Mouse (Mus musculus) ES-CJ7 (cell line): Measurements from ENCODE around the gene Gm20604.

Experiments used
- DNase-seq: peaks from one replicate; pipeline ENCODE4 v3.0.0; 2011; ENCODE audit warnings: low read depth, low spot score

Gene Gm20604

DNA sequence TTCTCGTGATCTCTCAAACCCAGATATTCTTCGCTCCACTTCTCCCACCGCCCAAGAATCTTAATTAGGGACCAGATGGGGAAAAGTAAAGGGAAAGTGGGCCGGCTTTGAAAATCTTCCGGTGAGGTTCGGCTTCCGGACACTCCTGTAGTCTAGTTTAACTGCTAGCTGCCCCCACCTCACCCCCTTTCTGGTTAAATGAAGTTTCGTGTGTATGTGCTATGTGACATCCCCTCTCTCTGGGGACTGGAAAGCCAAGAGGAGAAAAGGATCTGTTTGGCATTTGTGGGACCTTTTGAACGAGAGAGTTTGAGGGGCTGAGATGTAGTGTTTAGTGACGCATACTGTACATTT is at the start of gene Gm20604:
Gene Gm20604, minus strand, starts transcription at position 270 of the 354 bp plus-strand sequence.
- DNase-seq = peak; percentile 43

DNA sequence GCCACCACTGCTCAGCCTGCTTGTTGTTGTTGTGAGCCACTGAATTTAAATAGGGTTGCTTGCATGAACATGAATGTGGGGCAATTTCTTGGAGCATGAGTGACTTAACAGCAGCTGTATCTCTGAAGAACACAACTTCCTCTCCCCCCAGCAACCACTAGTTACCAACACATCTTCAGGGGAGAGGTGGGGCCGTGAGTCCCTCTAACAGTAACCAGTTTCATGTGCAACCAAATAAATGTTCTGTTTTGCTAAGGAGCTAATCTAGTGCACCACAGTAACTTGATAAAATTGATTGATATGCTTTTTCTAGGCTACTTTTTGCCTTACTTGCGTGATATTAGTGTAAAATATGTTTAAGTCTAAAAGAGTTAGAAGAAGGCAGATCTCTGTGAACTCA is 41.1 kb upstream of the Gm20604 start:
- no peak for DNase-seq

DNA sequence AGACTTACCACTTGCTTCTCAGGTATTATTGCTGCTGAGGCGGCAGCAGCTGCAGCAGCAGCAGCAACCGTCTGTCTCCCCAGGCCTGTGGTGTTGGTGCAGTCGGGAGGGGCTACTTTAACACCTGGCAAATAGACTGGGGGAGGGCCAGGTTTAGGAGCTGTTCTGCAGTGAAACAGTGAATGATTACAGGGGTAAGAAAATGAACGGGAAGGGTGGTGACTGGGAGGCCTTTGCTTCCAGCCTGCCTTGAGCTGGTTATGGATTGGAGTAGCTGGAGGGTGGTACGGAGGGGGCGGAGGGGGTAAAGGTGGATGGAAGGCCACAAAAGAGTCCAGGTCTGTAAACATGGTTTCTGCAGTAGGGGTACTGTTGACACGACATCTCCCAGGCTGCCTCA is 29.5 kb upstream of the Gm20604 start:
- no peak for DNase-seq

DNA sequence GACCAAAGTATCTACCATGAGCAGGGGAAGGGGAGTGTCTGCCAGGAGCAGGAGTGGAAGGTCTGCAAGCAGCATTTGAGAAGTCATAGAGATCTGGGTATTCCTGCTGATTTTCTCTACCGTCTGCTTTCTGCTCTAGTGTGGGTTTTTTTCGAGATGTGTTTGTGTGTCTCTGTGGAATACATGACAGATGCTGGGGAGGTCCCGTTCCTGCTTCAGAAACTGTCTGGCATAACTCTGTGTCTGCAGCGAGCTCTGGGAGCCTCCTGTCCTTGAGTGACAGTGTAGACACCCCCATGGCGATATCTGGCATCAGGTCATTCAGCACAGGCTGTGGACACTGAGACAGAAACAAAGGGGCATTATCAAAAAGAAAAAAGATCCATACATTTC is 27.1 kb upstream of the Gm20604 start:
- no peak for DNase-seq

DNA sequence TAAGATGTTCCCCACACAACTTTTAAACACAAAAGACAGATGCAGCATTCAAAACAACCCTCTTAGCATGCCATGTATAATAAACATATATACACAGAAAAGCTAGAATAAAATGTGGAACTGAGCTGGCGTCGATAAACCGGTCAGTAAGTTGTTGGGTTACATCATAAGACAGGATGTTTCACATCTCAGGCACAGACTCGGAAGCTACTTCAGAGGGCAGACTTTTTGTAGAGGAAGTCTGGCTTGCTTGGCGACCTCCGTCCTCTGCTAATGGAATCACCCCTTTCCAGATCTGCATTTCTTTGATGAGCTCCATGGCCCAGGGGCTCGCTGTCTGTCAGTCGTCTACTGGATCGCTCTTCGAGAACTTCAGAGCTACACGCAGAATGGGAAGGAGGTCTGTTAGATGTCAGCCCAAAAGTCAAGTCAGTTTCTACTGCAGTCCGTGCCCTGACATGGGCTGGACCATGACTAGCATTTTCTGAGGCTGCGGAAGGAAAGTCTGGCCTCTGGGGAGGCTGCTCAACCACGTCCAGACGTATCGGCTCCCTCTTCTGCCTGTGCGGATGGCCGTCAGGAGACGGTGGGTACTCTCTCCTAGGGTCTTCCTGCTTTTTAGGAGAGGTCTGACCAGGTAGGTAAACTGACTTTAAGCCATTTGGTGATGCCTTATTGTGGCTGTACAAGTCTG is 26.6 kb upstream of the Gm20604 start:
- DNase-seq = no peak

DNA sequence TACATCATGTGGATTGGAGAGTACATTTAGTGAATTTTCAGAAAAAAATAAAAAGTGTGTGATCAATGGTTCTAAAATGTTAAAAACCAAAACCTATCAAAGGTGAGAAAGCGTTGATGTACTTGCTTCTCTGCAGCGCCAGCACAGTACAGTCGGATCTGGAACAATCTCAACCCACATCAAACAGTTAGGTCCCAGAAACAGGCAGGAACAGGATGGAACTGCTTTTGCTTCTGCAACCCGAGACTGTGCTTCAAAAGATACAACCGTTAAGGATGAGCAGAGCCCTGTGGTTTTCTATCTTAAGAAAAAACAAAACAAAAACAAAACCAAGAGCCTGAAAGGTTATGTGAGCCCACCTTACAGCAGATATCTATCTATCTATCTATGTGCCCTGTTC is 24.4 kb upstream of the Gm20604 start:
- DNase-seq = no peak

DNA sequence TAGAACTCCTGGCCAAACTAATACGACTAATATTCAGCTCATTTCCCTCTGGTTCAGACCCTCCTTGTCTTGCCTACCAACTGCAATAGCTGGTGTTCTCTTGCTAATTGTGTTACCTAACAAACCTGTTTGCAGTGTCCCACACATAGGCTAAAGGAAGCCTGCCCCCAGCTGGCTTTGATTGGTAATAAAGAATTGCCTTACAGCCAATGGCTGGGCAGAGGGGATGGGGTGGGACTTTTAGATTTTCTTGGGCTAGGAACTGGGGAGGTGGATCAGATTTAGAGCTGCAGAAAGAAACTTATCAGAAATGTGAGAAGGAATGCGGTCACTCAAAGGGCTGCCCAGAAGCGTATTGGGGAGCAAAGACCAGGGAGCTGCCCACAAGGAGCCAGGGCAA is 21.0 kb upstream of the Gm20604 start:
- peak; percentile 53 for DNase-seq

DNA sequence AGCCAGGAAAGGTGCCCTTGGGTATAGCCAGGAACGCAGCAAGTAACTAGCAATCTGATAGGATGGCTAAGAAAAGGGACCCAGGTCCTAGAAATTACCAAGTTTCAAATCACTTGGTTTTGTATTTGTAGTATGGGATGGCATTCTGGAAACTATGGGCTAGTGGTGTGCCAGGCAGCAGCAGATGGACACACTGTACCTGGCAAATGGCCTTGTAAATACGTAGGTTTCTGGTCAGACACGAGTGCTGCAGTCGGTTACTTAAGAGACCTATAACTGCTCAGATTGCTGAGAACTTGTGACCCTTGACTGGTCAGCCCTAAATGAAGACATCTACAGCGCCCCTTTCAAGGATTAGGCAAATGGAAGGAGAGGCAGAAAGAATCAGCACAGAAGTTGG is 19.7 kb upstream of the Gm20604 start:
- DNase-seq = no peak

DNA sequence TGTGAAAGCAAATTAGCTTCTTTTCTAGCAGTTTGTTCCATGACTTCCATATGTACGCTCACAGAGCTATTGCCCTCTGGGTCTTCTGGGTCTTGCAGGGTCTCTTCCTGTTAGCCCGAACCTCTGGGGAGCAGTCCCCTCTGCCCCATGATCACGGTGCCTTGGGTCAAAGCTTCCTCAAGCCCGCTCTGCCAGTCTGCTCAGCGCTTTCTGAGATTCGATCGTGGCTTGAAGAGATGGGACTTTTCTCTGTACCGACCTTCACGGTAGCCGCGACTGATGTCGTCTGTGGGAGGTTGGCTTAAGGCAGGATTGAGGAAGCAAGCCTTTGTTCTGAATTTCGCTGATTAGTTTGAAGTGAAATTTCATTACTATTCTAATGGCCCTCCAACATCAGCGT is 17.6 kb upstream of the Gm20604 start:
- DNase-seq = no peak

DNA sequence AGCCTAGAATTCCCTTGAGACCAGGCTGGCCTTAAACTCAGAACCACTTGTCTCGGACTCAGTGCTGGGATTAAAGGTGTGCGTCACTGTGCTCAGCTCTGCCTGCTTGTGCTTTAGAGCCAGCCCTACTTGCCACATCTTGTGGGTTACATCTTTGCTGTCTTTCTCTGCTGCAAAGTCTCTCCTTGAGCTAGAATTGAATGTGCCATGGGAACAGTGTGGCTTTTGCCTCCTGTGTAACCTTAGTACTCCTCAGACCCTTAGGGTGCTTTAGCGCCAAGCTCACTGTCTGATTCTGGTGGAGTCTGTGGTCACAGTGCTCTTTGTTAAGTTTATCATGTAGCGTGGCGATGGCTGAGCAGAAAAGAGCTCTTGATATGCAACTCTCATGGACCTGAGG is 14.2 kb upstream of the Gm20604 start:
- DNase-seq = no peak

DNA sequence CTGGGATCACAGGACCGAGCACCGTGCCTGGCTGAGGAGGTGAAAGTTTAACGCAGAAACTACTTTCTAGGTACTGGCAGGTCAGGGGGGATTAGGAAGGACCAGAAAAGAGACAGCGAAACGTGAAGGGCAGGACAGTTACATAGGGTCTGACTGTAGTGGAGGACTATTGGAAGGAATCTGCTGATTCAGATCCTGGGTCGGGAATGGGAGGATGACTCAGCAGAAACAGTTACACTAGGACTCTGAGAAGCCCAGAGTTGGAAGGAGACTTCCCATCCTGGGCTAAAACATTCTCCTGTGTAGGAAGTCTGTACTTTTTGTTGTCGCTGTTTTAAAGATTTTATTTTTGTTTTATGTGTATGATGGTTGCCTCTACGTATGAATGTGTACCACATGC is 13.1 kb upstream of the Gm20604 start:
- peak; percentile 63 for DNase-seq

DNA sequence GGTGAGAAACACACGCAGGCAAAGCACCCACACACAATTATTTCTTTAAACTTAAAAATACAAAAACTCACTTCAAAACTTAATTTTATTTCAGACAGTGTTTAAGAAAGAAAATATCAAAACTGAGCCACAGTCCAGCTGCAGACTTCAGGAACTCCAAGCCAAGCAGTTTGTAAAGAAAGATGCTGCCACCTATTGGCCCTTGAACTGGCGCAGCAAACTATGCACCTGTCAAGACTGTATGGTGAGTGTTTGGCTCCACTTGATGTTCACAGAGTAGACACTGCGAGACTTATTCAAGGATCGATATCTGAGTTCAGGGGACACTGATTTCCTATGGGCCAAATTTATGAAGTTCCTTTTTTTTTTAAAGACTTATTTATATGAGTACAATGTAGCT is 10.5 kb upstream of the Gm20604 start:
- DNase-seq = peak; percentile 36

DNA sequence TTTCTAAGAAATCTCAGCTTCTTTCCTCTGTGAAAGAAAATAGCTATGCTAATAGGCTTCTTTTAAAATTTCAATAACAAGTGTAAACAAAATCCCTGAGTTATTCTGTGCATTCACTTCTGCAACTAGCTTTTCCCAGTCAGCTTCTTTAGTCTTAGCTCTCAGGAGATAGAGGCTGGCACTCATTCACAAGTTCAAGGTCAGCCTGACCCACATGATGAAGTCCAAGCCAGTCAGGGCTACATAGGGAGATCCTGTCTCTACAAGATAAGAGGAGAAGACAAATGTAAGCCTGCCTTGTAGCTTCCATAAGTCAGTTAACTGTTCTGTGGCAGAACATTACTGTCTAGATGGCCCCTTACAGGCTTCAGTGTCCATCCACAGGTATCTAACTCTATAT is 5.2 kb upstream of the Gm20604 start:
- DNase-seq = no peak

DNA sequence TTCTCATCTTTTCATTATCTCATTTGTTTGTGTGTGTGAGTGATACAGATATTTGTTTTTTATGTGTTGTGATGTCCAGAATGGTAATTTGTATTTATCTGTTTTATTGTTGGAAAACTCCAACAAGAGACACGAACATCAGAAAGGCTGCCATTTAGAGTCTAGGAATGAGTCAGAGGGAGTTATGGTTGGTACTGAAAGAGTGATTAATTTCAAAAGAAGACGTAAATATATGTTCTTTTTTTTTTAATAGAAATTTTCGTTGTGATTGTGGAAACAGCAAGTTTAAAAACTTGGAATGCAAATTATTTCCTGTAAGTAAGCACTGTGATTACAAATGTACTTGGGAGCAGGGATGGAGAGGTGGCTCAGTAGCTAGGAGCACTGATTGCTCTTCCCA is 3.2 kb upstream of the Gm20604 start:
- DNase-seq = no peak

DNA sequence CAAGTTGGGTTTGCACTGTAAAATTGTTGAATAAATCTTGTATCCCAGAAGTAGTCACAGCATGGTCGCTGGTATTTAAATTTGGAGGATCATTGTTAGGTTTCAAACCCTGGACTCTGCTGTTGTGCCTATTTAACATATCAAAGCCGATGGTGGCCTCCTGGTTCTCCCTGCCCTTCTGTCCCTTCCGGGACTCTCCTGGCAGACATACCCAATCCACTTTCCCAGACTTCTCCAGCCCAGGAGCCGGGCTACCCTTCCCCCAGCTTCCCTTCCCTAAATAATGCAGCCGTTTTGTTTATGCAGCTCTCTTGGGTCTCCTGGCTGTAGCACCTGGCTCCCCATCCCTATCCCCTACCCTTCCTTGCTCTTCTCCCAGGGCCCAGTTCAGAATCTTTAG is 464 bp upstream of the Gm20604 start:
- peak; percentile 83 for DNase-seq

DNA sequence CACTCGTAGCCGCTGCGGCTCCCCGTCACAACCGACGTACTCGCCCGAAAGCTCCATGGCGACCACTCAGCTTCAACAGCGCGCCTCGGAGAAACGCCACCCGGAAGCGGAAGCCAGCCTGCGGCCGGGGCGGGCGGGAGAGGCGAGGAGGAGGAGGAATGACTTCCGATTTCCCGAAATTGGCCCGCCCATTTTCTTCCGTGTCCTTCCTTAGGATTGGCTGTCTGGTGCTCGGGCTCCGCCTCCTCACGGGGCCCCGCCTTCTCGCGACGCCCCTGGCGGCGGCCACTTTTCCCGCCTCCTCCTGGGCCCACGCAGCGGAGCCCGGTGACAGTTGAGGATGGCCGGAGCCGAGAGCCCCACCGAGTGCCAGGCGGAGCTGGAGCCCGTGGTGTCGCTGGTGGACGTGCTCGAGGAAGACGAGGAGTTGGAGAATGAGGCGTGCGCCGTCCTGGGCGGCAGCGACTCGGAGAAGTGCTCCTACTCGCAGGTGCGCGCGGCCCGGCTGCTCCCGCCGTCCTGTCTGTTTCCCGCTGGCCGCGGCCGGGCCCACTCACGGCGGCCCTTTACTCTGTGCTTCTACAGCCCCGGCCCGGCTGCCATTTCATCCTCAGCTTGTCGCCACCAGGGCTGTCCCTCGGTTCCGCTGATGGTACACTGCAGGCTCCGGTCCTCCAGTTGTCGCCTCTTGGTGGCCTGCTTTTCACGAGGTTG is 626 bp downstream of the Gm20604 start, which contains the start of the genes Gm28051, Gon7 and Ubr7:
Gene Gm28051, minus strand, starts transcription at position 77 of the 714 bp plus-strand sequence.
Gene Gon7, minus strand, starts transcription at position 115 of the 714 bp plus-strand sequence.
Gene Ubr7, plus strand, starts transcription at position 279 of the 714 bp plus-strand sequence.
- DNase-seq = peak; percentile 97

DNA sequence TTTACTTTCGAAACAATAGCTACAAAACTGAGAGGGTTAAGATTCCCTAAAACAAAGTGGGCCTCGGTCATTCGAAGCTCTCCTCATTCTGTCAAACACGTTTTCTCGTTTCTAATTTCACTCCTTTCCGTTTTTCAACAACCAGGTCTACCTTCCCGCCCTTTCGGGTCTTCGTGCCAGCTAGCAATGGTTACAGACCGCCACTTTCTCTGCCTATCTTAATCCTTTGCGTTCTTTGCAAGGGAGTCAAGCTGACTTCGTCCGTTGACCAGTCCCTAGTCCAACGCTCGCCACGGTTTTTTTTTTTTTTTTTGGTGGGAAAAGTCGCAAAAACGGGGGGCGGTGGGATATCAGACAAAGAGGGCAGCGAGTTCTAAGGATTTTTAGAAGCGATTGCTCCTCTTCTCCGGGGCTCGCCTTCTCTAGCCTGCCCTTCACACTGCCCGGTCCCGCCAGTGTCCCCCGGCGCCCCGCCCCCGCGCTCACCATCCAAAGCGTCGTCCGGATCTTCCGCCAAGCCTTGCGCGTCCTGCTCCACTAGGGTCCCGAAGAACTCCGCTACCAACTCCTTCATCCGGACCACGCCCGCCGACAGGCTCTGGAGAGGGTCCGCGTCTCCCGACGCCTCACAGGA is 1.3 kb downstream of the Gm20604 start:
- no peak for DNase-seq

DNA sequence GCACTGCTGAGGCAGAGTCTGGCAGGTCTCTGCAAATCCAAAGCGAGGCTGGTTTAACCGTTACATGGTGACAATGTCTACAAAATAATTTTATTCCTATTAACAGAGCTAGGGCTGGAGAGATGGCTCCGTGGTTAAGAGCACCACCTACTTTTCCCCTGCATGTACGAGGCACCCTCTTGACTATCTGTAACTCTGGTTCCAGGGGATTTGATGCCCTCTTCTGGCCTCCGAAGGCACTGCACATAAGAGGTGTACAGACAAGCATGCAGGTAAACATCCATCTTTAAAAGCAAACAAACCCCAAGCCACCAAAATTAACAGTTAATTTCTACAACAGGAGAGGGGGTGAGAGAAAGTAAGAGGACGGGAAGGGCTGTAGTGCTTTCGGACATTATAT is 2.2 kb downstream of the Gm20604 start:
- DNase-seq = peak; percentile 92

DNA sequence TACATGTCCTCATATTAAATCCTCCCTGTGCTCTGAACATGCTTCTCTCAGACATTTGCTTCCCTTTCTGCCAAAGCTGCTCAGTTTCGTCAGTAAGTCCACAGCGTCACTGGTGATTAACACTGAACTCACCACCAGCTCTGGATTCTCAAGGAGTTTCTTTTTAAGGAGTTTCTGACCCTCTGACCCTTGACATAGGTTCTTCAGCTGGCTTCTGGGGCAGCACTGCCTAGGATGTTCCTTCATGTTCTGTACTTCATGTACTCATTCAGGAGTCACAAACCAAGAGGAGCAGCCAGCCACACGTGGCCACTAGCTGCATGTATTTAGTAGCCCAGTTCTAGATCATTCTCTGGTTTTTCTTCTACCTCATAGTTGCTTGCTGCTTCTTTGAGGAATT is 10.2 kb downstream of the Gm20604 start:
- DNase-seq = no peak

DNA sequence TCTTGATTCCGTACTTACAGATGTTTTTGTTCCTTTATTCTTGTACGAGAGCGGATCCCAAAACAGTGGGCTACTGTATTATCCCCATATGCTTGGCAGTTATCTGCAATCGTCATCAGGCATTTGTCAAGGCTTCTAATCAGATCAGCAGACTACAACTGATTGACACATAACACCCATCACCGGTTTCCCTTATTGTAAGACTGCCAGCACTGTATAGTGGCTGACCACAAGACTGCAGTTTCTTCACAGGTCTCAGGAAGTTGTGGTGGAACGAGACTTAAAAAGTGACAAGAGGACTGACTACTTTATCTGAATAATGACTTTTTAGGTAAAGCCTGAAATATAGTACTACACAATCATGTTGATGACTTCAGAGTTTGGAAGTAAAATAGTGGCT is 13.6 kb downstream of the Gm20604 start:
- peak; percentile 51 for DNase-seq

DNA sequence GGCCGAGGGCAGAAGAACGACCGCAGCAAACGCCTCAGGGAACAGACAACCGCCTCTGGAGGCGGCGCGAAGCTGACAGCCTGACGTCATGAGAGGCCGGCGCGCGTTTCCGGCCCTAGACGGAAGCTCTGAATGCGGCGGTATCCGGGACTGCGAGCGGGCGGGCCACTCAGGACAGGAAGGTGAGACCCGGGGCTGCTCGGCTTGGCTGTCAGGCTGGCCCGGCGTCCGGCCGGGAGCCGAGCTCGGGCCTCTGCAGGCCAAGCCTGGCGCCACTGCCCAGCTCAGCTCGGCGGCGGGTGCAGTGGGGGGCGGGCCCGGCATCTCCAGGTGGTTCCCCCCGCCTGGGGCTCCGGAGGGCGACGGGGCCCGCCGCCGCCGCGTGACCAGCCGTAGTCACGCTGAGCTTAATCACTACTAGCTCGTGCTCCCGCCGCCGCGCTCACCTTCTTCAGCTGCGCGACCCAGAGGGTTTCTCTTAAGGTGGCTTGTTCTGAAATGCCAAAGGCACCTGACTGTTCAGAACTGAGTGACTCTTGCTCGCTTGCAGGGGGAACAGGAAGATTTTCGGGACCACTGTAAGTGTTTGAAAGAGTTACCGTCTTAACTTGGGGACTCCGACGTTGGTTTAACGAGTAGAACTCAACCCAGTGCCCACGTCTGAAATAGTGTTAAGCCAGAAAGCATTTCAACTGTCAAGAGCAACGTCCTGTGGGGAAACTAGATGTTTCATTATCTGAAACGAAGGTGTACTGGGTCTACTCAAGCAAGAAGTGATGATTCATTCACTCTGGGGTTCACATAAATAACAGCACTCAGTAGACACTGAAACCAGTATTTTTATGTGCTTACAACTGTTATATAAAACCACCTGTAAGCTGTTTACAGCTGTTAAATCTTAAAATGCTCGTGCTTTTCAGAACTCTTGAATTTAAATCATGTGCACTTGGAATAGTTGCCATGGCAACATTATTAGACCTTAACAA is 14.6 kb downstream of the Gm20604 start, which contains the start of the genes Moap1 and Tmem251:
Gene Moap1, minus strand, starts transcription at position 73 of the 986 bp plus-strand sequence.
Gene Tmem251, plus strand, starts transcription at position 174 of the 986 bp plus-strand sequence.
- DNase-seq = peak; percentile 86
